Mouse (Mus musculus): Measurements from ENCODE around the gene Myd88.
A peak's percentile ranks its signal among the peaks of the same experiment; 100 is the strongest.
"Not testable (repeated sequence)": the region's sequence is repeated elsewhere in the genome, so short reads cannot be mapped to it uniquely, and the experiment has no call there.

The Myd88 gene

GRCm38 (mm10) chr9:119340909-119341816 lies at the start of gene Myd88:
Gene Myd88 (minus strand): TSS chr9:119341411.
- DNase-seq (ENCODE audit: low read depth, low spot score), result peak; percentile 98

- DNase-seq (ENCODE audit: low read depth, low spot score), result no peak
Observed at GRCm38 (mm10) chr9:119390214-119390613, 49.0 kb upstream of the Myd88 start.

GRCm38 (mm10) chr9:119388956-119389355 lies 47.7 kb upstream of the Myd88 start:
- peak; percentile 15 for DNase-seq (ENCODE audit: low read depth, low spot score)

- DNase-seq (ENCODE audit: low read depth, low spot score), result no peak
Observed at GRCm38 (mm10) chr9:119382603-119383002, 41.4 kb upstream of the Myd88 start.

- no peak for DNase-seq (ENCODE audit: low read depth, low spot score)
Observed at GRCm38 (mm10) chr9:119378231-119378630, 37.0 kb upstream of the Myd88 start.

- no peak for DNase-seq (ENCODE audit: low read depth, low spot score)
Observed at GRCm38 (mm10) chr9:119375556-119375955, 34.3 kb upstream of the Myd88 start.

- no peak for DNase-seq (ENCODE audit: low read depth, low spot score)
Observed at GRCm38 (mm10) chr9:119375008-119375407, 33.8 kb upstream of the Myd88 start.

- no peak for DNase-seq (ENCODE audit: low read depth, low spot score)
Observed at GRCm38 (mm10) chr9:119371251-119371650, 30.0 kb upstream of the Myd88 start.

GRCm38 (mm10) chr9:119370770-119371169 lies 29.6 kb upstream of the Myd88 start:
- not testable (repeated sequence) for DNase-seq (ENCODE audit: low read depth, low spot score)

- DNase-seq (ENCODE audit: low read depth, low spot score), result no peak
Observed at GRCm38 (mm10) chr9:119368367-119368766, 27.2 kb upstream of the Myd88 start.

GRCm38 (mm10) chr9:119365284-119365683 lies 24.1 kb upstream of the Myd88 start, which contains the start of gene Slc22a14:
Gene Slc22a14 (minus strand): TSS chr9:119365553.
- no peak for DNase-seq (ENCODE audit: low read depth, low spot score)

GRCm38 (mm10) chr9:119363229-119363628 lies 22.0 kb upstream of the Myd88 start:
- no peak for DNase-seq (ENCODE audit: low read depth, low spot score)

GRCm38 (mm10) chr9:119361416-119361815 lies 20.2 kb upstream of the Myd88 start:
- no peak for DNase-seq (ENCODE audit: low read depth, low spot score)

- no peak for DNase-seq (ENCODE audit: low read depth, low spot score)
Observed at GRCm38 (mm10) chr9:119358058-119358429, 16.8 kb upstream of the Myd88 start.

GRCm38 (mm10) chr9:119357331-119358057 lies 16.3 kb upstream of the Myd88 start, which contains the start of gene Xylb:
Gene Xylb (plus strand): TSS chr9:119357381.
- peak; percentile 76 for DNase-seq (ENCODE audit: low read depth, low spot score)

- DNase-seq (ENCODE audit: low read depth, low spot score), result no peak
Observed at GRCm38 (mm10) chr9:119355943-119356342, 14.7 kb upstream of the Myd88 start.

- no peak for DNase-seq (ENCODE audit: low read depth, low spot score)
Observed at GRCm38 (mm10) chr9:119353926-119354325, 12.7 kb upstream of the Myd88 start.

- peak; percentile 69 for DNase-seq (ENCODE audit: low read depth, low spot score)
Observed at GRCm38 (mm10) chr9:119352060-119352459, 10.8 kb upstream of the Myd88 start.

- DNase-seq (ENCODE audit: low read depth, low spot score), result no peak
Observed at GRCm38 (mm10) chr9:119350947-119351705, 9.9 kb upstream of the Myd88 start.

GRCm38 (mm10) chr9:119350531-119350930 lies 9.3 kb upstream of the Myd88 start:
- DNase-seq (ENCODE audit: low read depth, low spot score), result no peak

GRCm38 (mm10) chr9:119346376-119346775 lies 5.2 kb upstream of the Myd88 start:
- DNase-seq (ENCODE audit: low read depth, low spot score), result no peak

GRCm38 (mm10) chr9:119342728-119343127 lies 1.5 kb upstream of the Myd88 start:
- no peak for DNase-seq (ENCODE audit: low read depth, low spot score)
